Mouse (Mus musculus) leukemia stem cell, adult 10-12 weeks (primary cell): ENCODE measurements around the gene Mup20. TPM values are rescaled to one million over a fixed set of nuclear protein-coding genes. Genes with fewer than 3 reads are reported as not detected.

ENCODE experiments used
- polyA plus RNA-seq: library from polyadenylated mRNA; stranded (reverse); fragments of >175 nt; gene quantifications from 2 replicates; pipeline ENCODE4 v1.2.3, GENCODE M21; 2012; ENCODE audit warnings: low replicate concordance

Gene Mup20
- polyA plus RNA-seq = not detected in 2 replicates

DNA sequence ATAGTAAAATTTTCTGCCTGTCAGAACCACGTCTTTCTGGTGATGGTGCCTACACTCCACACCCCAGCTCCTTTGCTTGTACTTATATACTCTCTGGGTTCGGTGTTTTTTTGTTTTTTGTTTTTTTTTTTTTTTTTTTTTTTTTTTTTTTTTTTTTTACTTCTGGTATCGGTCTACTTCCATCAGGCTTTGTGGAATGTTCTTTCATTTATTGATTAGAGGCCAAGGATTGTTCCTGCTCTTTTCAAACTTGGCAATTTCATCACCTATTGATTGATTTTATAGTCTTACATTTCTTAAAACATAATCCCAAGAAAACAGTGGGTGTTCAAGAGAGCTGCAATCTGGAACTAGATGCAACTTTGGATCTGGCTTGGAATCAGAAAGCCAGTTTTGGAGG, at the start of gene Mup20:
Gene Mup20 (minus strand): TSS at position 101 of the 400 bp plus-strand sequence.

DNA sequence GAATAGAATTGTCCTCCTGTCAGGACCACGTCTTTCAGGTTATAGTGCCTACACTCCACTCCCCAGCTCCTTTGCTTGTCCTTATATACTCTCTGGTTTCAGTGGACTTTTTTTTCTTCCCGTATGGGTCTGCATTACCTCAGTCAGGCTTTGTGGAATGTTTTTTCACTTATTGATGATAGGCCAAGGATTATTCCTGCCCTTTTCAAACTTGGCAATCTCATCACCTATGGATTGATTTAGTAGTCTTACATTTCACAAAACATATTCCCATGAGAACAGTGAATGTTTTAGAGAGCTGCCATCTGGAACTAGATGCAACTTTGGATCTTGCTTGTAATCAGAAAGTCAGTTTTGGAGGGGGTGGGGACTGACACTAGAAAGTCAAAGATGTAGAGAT, 33.3 kb upstream of the Mup20 start, which contains the start of gene Mup3:
Gene Mup3 (minus strand): TSS at position 102 of the 400 bp plus-strand sequence.

Other genes starting within 250 kb of the Mup20 start
- not detected in 2 replicates for gene Mup5, start 218.9 kb downstream of the Mup20 start, polyA plus RNA-seq
- not detected in 2 replicates for gene Mup3, start 33.2 kb upstream of the Mup20 start, polyA plus RNA-seq
- not detected in 2 replicates for gene Mup21, start 96.7 kb upstream of the Mup20 start, polyA plus RNA-seq
- gene Zfp37, start 176.9 kb upstream of the Mup20 start, polyA plus RNA-seq = not detected in 2 replicates
- 0.32 and 1.1 TPM in 2 replicates for gene Slc31a2, start 208.4 kb upstream of the Mup20 start, polyA plus RNA-seq